Mouse (Mus musculus) gonadal fat pad, adult 2 months (tissue): Measurements from ENCODE around the gene Hibch. TPM values are rescaled to one million over a fixed set of nuclear protein-coding genes. Genes with fewer than 3 reads are reported as not detected.
"Not testable (repeated sequence)": the region's sequence is repeated elsewhere in the genome, so short reads cannot be mapped to it uniquely, and the experiment has no call there.

Source experiments
- DNase-seq: peaks from one replicate; pipeline ENCODE4 v3.0.0-alpha.2; 2012; ENCODE audit warnings: low read depth
- polyA plus RNA-seq: library from polyadenylated mRNA; depleted of rRNA; stranded (reverse); fragments of >200 nt; gene quantifications from 2 replicates; pipeline ENCODE4 v1.2.3, GENCODE M21; 2012; rRNA removed

Hibch gene
- polyA plus RNA-seq: 54.0 and 62.4 TPM in 2 replicates

GRCm38 (mm10) chr1:52844782-52845665, at the start of gene Hibch:
TSS of gene Hibch (plus strand) at chr1:52844929.
- peak; percentile 71 for DNase-seq

- DNase-seq: no peak
Measured at GRCm38 (mm10) chr1:52795927-52796326, 48.8 kb upstream of the Hibch start.

- no peak for DNase-seq
Measured at GRCm38 (mm10) chr1:52799056-52799726, 45.5 kb upstream of the Hibch start.

GRCm38 (mm10) chr1:52799772-52800171, 45.0 kb upstream of the Hibch start:
- no peak for DNase-seq

- no peak for DNase-seq
Measured at GRCm38 (mm10) chr1:52800340-52800740, 44.4 kb upstream of the Hibch start.

GRCm38 (mm10) chr1:52801651-52802050, 43.1 kb upstream of the Hibch start:
- no peak for DNase-seq

- DNase-seq: no peak
Measured at GRCm38 (mm10) chr1:52802406-52802975, 42.2 kb upstream of the Hibch start.

GRCm38 (mm10) chr1:52805041-52805440, 39.7 kb upstream of the Hibch start:
- DNase-seq: no peak

- no peak for DNase-seq
Measured at GRCm38 (mm10) chr1:52808456-52808855, 36.3 kb upstream of the Hibch start.

GRCm38 (mm10) chr1:52816232-52816891, 28.4 kb upstream of the Hibch start:
- no peak for DNase-seq

- DNase-seq: no peak
Measured at GRCm38 (mm10) chr1:52816910-52817812, 27.6 kb upstream of the Hibch start, which contains the start of gene Inpp1. TSS of gene Inpp1 (minus strand) at chr1:52817688.

GRCm38 (mm10) chr1:52817813-52818147, 26.9 kb upstream of the Hibch start:
- no peak for DNase-seq

- no peak for DNase-seq
Measured at GRCm38 (mm10) chr1:52839099-52839498, 5.6 kb upstream of the Hibch start.

- DNase-seq: no peak
Measured at GRCm38 (mm10) chr1:52844354-52844753, 375 bp upstream of the Hibch start.

- DNase-seq: no peak
Measured at GRCm38 (mm10) chr1:52846556-52846955, 1.8 kb downstream of the Hibch start.

- DNase-seq: no peak
Measured at GRCm38 (mm10) chr1:52849422-52849821, 4.7 kb downstream of the Hibch start.

- not testable (repeated sequence) for DNase-seq
Measured at GRCm38 (mm10) chr1:52854029-52854428, 9.3 kb downstream of the Hibch start.

- DNase-seq: no peak
Measured at GRCm38 (mm10) chr1:52855904-52856601, 11.3 kb downstream of the Hibch start.

GRCm38 (mm10) chr1:52864220-52864619, 19.5 kb downstream of the Hibch start:
- DNase-seq: no peak

GRCm38 (mm10) chr1:52866007-52866406, 21.3 kb downstream of the Hibch start:
- DNase-seq: no peak
